Mouse (Mus musculus): ENCODE data around the gene Guca2b. TPM values are rescaled to one million over a fixed set of nuclear protein-coding genes. Genes with fewer than 3 reads are reported as not detected.

The Guca2b gene
- polyA plus RNA-seq, 1 experiment from 2014 or later, result 6.0 TPM

GRCm38 (mm10) chr4:119662151-119662550, 3.4 kb upstream of the Guca2b start:
- Histone ChIP-seq H3K4me3 (ENCODE audit: low read length) (no peak overlapping the region), H3K36me3 (ENCODE audit: insufficient read depth, low read length) (no peaks in the 10 kb centered on the region), H3K4me2 (replicated peaks; ENCODE audit: low read depth, low read length) (no peak overlapping the region), H3K27ac (ENCODE audit: low read length) (no peak overlapping the region), H3K9ac (replicated peaks; ENCODE audit: low read length) (no peak overlapping the region), H3K4me1 (ENCODE audit: insufficient read depth, low read length) (peaks cover 2% of the 10 kb centered on the region; the same call in 1 of the 2 replicates), H3K27me3 (ENCODE audit: insufficient read depth, low read length) (no peaks in the 10 kb centered on the region), H3K9me3 (ENCODE audit: low read length) (no peaks in the 10 kb centered on the region)
- WGBS, result 74% methylated on average over 4 of the region's 4 CpGs
- no peak for ATAC-seq (ENCODE audit: low FRiP score, low TSS enrichment)

DNA sequence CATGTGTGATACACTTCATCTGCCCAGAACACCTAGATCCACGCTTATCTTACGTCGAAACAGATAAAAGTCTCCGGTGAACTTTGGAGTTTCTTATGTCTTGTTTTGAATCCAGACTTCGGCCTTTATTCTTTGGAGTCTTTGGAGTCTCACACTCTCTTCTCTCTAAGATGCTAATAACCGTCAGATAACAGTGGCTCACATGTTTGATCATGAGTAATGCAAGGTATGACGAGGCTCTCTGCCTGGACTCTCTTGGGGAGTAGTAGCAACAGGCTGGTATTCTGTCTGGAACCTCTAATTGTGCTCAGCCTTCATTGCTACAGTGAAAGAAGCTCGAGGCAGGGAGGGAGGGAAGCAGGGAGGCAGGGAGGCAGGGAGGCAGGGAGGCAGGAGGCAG, 1.3 kb upstream of the Guca2b start:
- Histone ChIP-seq H3K9ac (replicated peaks; ENCODE audit: low read length) (no peak overlapping the region), H3K27ac (ENCODE audit: low read length) (no peak overlapping the region), H3K27me3 (ENCODE audit: insufficient read depth, low read length) (no peaks in the 10 kb centered on the region), H3K9me3 (ENCODE audit: low read length) (no peaks in the 10 kb centered on the region), H3K4me2 (replicated peaks; ENCODE audit: low read depth, low read length) (no peak overlapping the region), H3K4me3 (ENCODE audit: low read length) (no peak overlapping the region), H3K36me3 (ENCODE audit: insufficient read depth, low read length) (no peaks in the 10 kb centered on the region), H3K4me1 (ENCODE audit: insufficient read depth, low read length) (peaks cover 2% of the 10 kb centered on the region; the same call in 1 of the 2 replicates)
- ATAC-seq (ENCODE audit: low FRiP score, low TSS enrichment), result no peak
- WGBS, result 80% methylated on average over 8 of the region's 8 CpGs

DNA sequence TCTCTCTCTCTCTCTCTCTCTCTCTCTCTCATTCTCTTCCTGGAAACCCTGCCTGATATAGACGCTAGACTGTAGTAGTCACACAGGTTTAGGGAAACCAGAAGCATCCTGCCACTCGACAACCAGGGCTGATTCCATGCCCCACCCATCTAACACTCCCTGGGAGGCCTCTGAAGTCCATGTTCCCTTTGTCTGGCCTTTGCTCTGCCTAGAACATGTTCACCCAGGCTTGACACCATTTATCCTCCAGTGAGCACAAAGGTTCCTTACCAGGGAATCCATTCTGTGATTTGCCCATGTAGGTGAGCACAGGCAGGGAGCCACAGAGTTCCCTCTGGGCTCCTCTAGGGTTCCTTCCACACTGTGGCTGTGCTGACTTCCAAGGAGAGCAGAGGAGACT, 508 bp downstream of the Guca2b start:
- WGBS, result 30% methylated on average over 1 of the region's 2 CpGs
- ATAC-seq (ENCODE audit: low FRiP score, low TSS enrichment), result peak; percentile 39; the same call in 1 of the 2 replicates
- H3K4me1 ChIP-seq (ENCODE audit: insufficient read depth, low read length), result peaks cover 2% of the 10 kb centered on the region; the same call in 1 of the 2 replicates

DNA sequence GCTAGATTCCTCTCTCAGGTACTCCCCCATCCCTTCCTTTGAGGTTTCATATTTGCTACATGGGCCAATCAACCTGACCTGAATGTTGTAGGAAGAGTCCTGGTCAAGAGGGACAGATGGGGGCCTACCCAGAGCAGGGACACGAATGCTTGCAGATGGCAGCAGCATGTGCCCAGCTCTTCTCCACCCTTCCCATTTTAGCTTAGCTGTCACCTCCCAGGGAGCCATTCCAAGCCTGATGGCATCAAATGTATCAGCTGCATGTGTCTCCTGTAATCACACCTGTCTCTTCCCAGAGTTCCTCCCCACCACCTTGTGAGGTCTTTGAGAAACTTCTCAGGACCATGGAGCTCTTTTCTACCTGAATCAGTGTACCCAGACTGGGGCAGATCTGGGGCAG, 1.7 kb downstream of the Guca2b start:
- WGBS, result 88% methylated on average over 1 of the region's 1 CpGs
- Histone ChIP-seq H3K27ac (ENCODE audit: low read length) (no peak overlapping the region), H3K27me3 (ENCODE audit: insufficient read depth, low read length) (no peaks in the 10 kb centered on the region), H3K4me3 (ENCODE audit: low read length) (no peak overlapping the region), H3K36me3 (ENCODE audit: insufficient read depth, low read length) (no peaks in the 10 kb centered on the region), H3K4me1 (ENCODE audit: insufficient read depth, low read length) (peaks cover 2% of the 10 kb centered on the region; the same call in 1 of the 2 replicates), H3K9ac (replicated peaks; ENCODE audit: low read length) (no peak overlapping the region), H3K9me3 (ENCODE audit: low read length) (peaks cover 5% of the 10 kb centered on the region), H3K4me2 (replicated peaks; ENCODE audit: low read depth, low read length) (no peak overlapping the region)
- ATAC-seq (ENCODE audit: low FRiP score, low TSS enrichment), result no peak

More for the DNA sequence above, 508 bp downstream of the Guca2b start:
- no peak overlapping the region for H3K9ac ChIP-seq (replicated peaks; ENCODE audit: low read length)
- no peak overlapping the region for H3K4me3 ChIP-seq (ENCODE audit: low read length)
- no peaks in the 10 kb centered on the region for H3K27me3 ChIP-seq (ENCODE audit: insufficient read depth, low read length)
- no peaks in the 10 kb centered on the region; the same call in 1 of the 2 replicates for H3K9me3 ChIP-seq (ENCODE audit: low read length)
- H3K27ac ChIP-seq (ENCODE audit: low read length), result no peak overlapping the region
- no peaks in the 10 kb centered on the region for H3K36me3 ChIP-seq (ENCODE audit: insufficient read depth, low read length)
- H3K4me2 ChIP-seq (replicated peaks; ENCODE audit: low read depth, low read length), result no peak overlapping the region

DNA sequence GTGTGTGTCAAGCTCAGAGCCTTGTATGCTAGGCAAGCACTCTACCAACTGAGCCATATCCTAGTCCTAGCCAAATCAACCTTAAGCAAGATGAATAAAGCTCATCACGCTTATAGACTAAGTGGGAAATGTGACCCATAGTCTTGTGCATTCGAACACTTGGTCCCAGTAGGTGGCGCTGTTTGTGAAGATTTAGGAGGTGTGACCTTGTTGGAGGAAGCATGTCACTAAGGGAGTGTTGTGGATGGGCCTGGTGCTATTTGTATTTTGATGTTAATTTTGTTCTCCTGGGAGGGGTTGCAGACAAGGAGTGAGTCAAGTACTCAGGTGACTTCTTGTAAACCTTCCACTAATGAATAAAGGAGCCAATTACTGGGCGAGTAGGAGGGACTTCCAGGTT, 16.1 kb downstream of the Guca2b start:
- no peak overlapping the region for H3K9ac ChIP-seq (replicated peaks; ENCODE audit: low read length)
- H3K4me3 ChIP-seq (ENCODE audit: low read length), result no peak overlapping the region
- no peak overlapping the region for H3K4me2 ChIP-seq (replicated peaks; ENCODE audit: low read depth, low read length)
- H3K4me1 ChIP-seq (ENCODE audit: insufficient read depth, low read length), result no peaks in the 10 kb centered on the region; the same call in 1 of the 2 replicates
- H3K27me3 ChIP-seq (ENCODE audit: insufficient read depth, low read length), result no peaks in the 10 kb centered on the region
- 86% methylated on average over 4 of the region's 4 CpGs for WGBS
- no peak overlapping the region for H3K27ac ChIP-seq (ENCODE audit: low read length)
- ATAC-seq (ENCODE audit: low FRiP score, low TSS enrichment), result no peak
- no peaks in the 10 kb centered on the region for H3K36me3 ChIP-seq (ENCODE audit: insufficient read depth, low read length)
- H3K9me3 ChIP-seq (ENCODE audit: low read length), result 0 out of 2 replicates have a peak, but pooled peaks cover 3% of the 10 kb centered on the region

- no peak overlapping the region for H3K27ac ChIP-seq (ENCODE audit: low read length)
- no peak overlapping the region for H3K9ac ChIP-seq (replicated peaks; ENCODE audit: low read length)
- no peaks in the 10 kb centered on the region for H3K27me3 ChIP-seq (ENCODE audit: insufficient read depth, low read length)
- 0 out of 2 replicates have a peak, but pooled peaks cover 3% of the 10 kb centered on the region for H3K9me3 ChIP-seq (ENCODE audit: low read length)
- WGBS, result 59% methylated on average over 11 of the region's 11 CpGs
- no peak overlapping the region for H3K4me2 ChIP-seq (replicated peaks; ENCODE audit: low read depth, low read length)
- ATAC-seq (ENCODE audit: low FRiP score, low TSS enrichment), result no peak
- H3K4me1 ChIP-seq (ENCODE audit: insufficient read depth, low read length), result peaks cover 4% of the 10 kb centered on the region; the same call in 1 of the 2 replicates
- no peak overlapping the region for H3K4me3 ChIP-seq (ENCODE audit: low read length)
- H3K36me3 ChIP-seq (ENCODE audit: insufficient read depth, low read length), result no peaks in the 10 kb centered on the region
Measured at GRCm38 (mm10) chr4:119638656-119639055, 20.1 kb downstream of the Guca2b start.

GRCm38 (mm10) chr4:119637946-119638345, 20.8 kb downstream of the Guca2b start:
- no peaks in the 10 kb centered on the region for H3K36me3 ChIP-seq (ENCODE audit: insufficient read depth, low read length)
- no peak for ATAC-seq (ENCODE audit: low FRiP score, low TSS enrichment)
- H3K9me3 ChIP-seq (ENCODE audit: low read length), result 0 out of 2 replicates have a peak, but pooled peaks cover 3% of the 10 kb centered on the region
- no peak overlapping the region for H3K4me2 ChIP-seq (replicated peaks; ENCODE audit: low read depth, low read length)
- H3K27me3 ChIP-seq (ENCODE audit: insufficient read depth, low read length), result no peaks in the 10 kb centered on the region
- WGBS, result 83% methylated on average over 6 of the region's 6 CpGs
- H3K4me3 ChIP-seq (ENCODE audit: low read length), result no peak overlapping the region
- no peak overlapping the region for H3K9ac ChIP-seq (replicated peaks; ENCODE audit: low read length)
- H3K4me1 ChIP-seq (ENCODE audit: insufficient read depth, low read length), result peaks cover 4% of the 10 kb centered on the region; the same call in 1 of the 2 replicates
- H3K27ac ChIP-seq (ENCODE audit: low read length), result peak overlapping the region; percentile 29; the same call in 1 of the 2 replicates

DNA sequence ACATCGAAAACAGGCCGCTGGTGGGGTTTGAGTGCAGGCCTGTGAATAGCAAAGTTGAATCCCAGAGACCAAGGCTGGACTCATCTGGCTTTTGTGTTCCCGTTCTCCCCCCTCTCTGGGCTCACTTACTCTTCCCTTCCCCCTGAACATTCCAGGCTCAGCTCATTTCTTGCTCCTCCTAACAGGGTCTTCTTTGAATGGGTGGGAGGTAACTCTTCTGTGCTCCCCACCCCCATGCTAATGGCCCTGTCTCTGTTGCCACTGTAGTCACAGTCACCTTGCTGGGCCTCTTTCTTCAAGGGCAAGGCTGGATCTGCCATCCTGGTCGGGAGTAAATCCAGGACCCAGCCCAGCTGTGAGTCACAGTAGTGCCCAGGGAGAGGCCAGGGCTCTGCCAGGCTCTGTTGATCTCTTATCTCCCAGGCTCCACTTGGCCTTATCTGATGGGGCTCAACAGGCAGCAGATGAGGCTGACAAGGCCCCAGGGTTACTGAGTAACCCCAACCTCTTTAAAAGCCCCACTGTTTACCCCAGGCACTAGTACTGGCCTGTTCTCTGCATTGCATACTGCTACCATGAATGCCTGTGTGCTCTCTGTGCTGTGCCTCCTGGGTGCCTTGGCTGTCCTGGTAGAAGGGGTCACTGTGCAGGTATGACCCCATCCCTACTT, 21.4 kb downstream of the Guca2b start, which contains the start of gene Guca2a:
Guca2a (plus strand) TSS at position 529 of the 670 bp plus-strand sequence.
- no peak within 1 kb of the TSS for H3K4me2 ChIP-seq (replicated peaks; ENCODE audit: low read depth, low read length)
- no peaks in the 10 kb centered on the region for H3K27me3 ChIP-seq (ENCODE audit: insufficient read depth, low read length)
- peak; percentile 78 for ATAC-seq (ENCODE audit: low FRiP score, low TSS enrichment)
- H3K27ac ChIP-seq (ENCODE audit: low read length), result peak within 1 kb of the TSS; percentile 58; the same call in 1 of the 2 replicates
- no peaks in the 10 kb centered on the region for H3K36me3 ChIP-seq (ENCODE audit: insufficient read depth, low read length)
- no peak within 1 kb of the TSS for H3K4me3 ChIP-seq (ENCODE audit: low read length)
- no peaks in the 10 kb centered on the region for H3K9me3 ChIP-seq (ENCODE audit: low read length)
- H3K4me1 ChIP-seq (ENCODE audit: insufficient read depth, low read length), result peaks cover 4% of the 10 kb centered on the region; the same call in 1 of the 2 replicates
- WGBS, result 61% methylated on average over 4 of the region's 4 CpGs
- no peak within 1 kb of the TSS for H3K9ac ChIP-seq (replicated peaks; ENCODE audit: low read length)

DNA sequence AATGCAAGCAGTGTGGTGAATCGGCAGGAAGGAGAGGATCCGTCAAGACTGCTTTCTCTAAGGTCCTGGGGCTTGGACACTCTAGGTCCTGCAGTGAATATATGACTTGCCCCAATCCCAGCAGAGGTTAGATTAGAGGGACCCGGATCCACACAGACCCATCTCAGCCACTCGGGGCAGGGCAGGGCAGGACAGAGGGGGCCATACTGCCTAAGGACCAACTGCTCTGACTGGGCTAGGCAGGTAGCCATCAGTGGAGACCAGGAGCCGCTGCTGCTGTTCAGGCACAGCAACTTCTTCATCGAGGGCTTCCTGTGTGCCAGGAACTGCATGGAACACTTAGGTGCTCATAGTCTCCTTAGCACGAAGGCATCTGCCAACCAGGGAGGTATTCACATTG, 22.0 kb downstream of the Guca2b start:
- Histone ChIP-seq H3K4me1 (ENCODE audit: insufficient read depth, low read length) (peaks cover 4% of the 10 kb centered on the region), H3K4me3 (ENCODE audit: low read length) (no peak overlapping the region), H3K9me3 (ENCODE audit: low read length) (no peaks in the 10 kb centered on the region), H3K4me2 (replicated peaks; ENCODE audit: low read depth, low read length) (no peak overlapping the region), H3K9ac (replicated peaks; ENCODE audit: low read length) (no peak overlapping the region), H3K27ac (ENCODE audit: low read length) (peak overlapping the region; percentile 58; the same call in 1 of the 2 replicates), H3K27me3 (ENCODE audit: insufficient read depth, low read length) (no peaks in the 10 kb centered on the region), H3K36me3 (ENCODE audit: insufficient read depth, low read length) (no peaks in the 10 kb centered on the region)
- ATAC-seq (ENCODE audit: low FRiP score, low TSS enrichment), result no peak
- WGBS, result 83% methylated on average over 7 of the region's 7 CpGs

GRCm38 (mm10) chr4:119635686-119636085, 23.1 kb downstream of the Guca2b start:
- Histone ChIP-seq H3K4me1 (ENCODE audit: insufficient read depth, low read length) (peaks cover 11% of the 10 kb centered on the region), H3K27me3 (ENCODE audit: insufficient read depth, low read length) (no peaks in the 10 kb centered on the region), H3K4me2 (replicated peaks; ENCODE audit: low read depth, low read length) (no peak overlapping the region), H3K9me3 (ENCODE audit: low read length) (no peaks in the 10 kb centered on the region), H3K27ac (ENCODE audit: low read length) (no peak overlapping the region), H3K36me3 (ENCODE audit: insufficient read depth, low read length) (no peaks in the 10 kb centered on the region), H3K9ac (replicated peaks; ENCODE audit: low read length) (no peak overlapping the region), H3K4me3 (ENCODE audit: low read length) (no peak overlapping the region)
- 61% methylated on average over 8 of the region's 8 CpGs for WGBS
- ATAC-seq (ENCODE audit: low FRiP score, low TSS enrichment), result no peak
